Mouse (Mus musculus): ENCODE results near the gene Selplg. TPM values are rescaled to one million over a fixed set of nuclear protein-coding genes. Genes with fewer than 3 reads are reported as not detected.

Selplg gene
- polyA plus RNA-seq, 1 experiment from 2014 or later, result 2.5 TPM

DNA sequence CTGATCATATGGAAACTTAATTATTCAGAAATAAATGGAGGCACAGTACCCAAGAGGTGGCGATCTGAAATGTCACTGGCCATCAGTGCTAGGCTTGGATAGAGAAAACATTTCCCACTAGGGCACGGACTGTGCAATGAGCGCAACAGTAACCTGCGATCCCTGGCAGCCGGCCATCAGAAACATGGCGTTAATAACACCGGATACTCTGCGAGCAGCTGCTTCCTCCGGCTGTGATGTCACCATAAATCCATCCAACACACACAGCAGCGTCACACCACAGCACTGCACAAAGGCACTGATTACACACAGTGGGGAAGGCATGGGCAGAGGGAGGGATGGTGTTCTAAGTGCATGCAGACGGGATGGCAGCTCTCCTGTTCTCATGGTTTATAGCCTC lies 36.7 kb upstream of the Selplg start:
- no peaks in the 10 kb centered on the region for H3K27me3 ChIP-seq
- peak; percentile 38 for ATAC-seq (ENCODE audit: low read depth)
- peaks cover 16% of the 10 kb centered on the region for H3K36me3 ChIP-seq
- peak overlapping the region; percentile 53 for H3K9ac ChIP-seq
- peaks cover 73% of the 10 kb centered on the region for H3K4me1 ChIP-seq (replicated peaks)
- H3K4me3 ChIP-seq, result no peak overlapping the region
- no peaks in the 10 kb centered on the region for H3K9me3 ChIP-seq
- H3K27ac ChIP-seq (replicated peaks), result peak overlapping the region; percentile 99
- WGBS, result 9% methylated on average over 11 of the region's 11 CpGs
- H3K4me2 ChIP-seq, result peak overlapping the region; percentile 7; the same call in 1 of the 2 replicates

GRCm38 (mm10) chr5:113864992-113865391 lies 32.5 kb upstream of the Selplg start:
- Histone ChIP-seq H3K27me3 (no peaks in the 10 kb centered on the region), H3K4me2 (no peak overlapping the region), H3K4me1 (replicated peaks) (peaks cover 54% of the 10 kb centered on the region), H3K36me3 (peaks cover 33% of the 10 kb centered on the region), H3K9me3 (no peaks in the 10 kb centered on the region), H3K27ac (replicated peaks) (no peak overlapping the region), H3K4me3 (no peak overlapping the region), H3K9ac (no peak overlapping the region)
- no peak for ATAC-seq (ENCODE audit: low read depth)
- WGBS, result 94% methylated on average over 6 of the region's 6 CpGs

DNA sequence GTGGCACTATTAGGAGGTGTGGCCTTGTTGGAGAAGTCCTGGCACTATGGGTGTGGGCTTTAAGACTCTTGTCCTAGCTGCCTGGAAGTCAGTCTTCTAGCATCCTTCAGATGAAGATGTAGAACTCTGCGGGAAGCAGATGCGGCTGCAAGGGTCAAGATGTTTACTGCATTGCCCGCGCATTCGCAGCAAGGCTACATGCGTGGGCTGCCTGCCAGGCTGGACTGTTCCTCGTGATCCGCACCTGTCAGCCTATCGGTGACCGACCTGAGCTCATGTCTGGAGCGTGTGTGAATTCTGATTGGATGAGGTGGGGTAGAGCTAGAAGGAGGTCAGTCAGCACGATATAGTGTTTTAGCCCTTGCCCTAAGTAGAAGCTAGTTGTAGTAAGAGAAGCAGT lies 31.6 kb upstream of the Selplg start:
- Histone ChIP-seq H3K27me3 (no peaks in the 10 kb centered on the region), H3K4me3 (no peak overlapping the region), H3K36me3 (peaks cover 33% of the 10 kb centered on the region), H3K9me3 (no peaks in the 10 kb centered on the region), H3K27ac (replicated peaks) (peak overlapping the region; percentile 70; the same call in 1 of the 2 replicates), H3K4me1 (replicated peaks) (peaks cover 53% of the 10 kb centered on the region), H3K4me2 (no peak overlapping the region), H3K9ac (no peak overlapping the region)
- WGBS, result 92% methylated on average over 12 of the region's 12 CpGs
- no peak for ATAC-seq (ENCODE audit: low read depth)

- H3K27ac ChIP-seq (replicated peaks), result peak overlapping the region; percentile 70
- H3K27me3 ChIP-seq, result no peaks in the 10 kb centered on the region
- no peaks in the 10 kb centered on the region for H3K9me3 ChIP-seq
- no peak overlapping the region for H3K4me3 ChIP-seq
- no peak for ATAC-seq (ENCODE audit: low read depth)
- no peak overlapping the region for H3K9ac ChIP-seq
- peaks cover 33% of the 10 kb centered on the region for H3K36me3 ChIP-seq
- no peak overlapping the region for H3K4me2 ChIP-seq
- peaks cover 53% of the 10 kb centered on the region for H3K4me1 ChIP-seq (replicated peaks)
- 77% methylated on average over 4 of the region's 4 CpGs for WGBS
These were observed 30.0 kb upstream of the Selplg start for GRCm38 (mm10) chr5:113862418-113862817.

DNA sequence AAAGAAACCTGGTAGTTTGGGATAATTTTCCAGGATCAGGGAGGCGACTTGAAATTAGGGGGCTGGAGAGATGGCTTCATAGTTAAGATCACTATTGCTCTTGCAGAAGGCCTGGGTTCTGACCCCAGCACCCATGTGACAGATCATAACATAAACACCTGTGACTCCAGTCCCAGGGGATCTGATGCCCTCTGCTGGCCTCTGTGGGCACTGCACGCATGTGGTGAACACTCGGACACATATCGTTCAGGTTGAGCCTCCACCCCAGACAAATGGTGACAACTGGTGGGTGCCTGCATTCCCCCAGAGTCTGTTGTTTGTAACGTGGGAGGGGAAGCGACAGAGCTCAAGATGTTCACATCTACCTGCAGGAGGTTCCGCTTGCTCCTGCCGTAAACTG lies 28.9 kb upstream of the Selplg start:
- Histone ChIP-seq H3K27ac (replicated peaks) (no peak overlapping the region), H3K27me3 (no peaks in the 10 kb centered on the region), H3K4me3 (no peak overlapping the region), H3K9ac (no peak overlapping the region), H3K4me2 (no peak overlapping the region), H3K4me1 (replicated peaks) (peaks cover 59% of the 10 kb centered on the region), H3K36me3 (peaks cover 33% of the 10 kb centered on the region), H3K9me3 (no peaks in the 10 kb centered on the region)
- no peak for ATAC-seq (ENCODE audit: low read depth)
- 91% methylated on average over 8 of the region's 8 CpGs for WGBS

DNA sequence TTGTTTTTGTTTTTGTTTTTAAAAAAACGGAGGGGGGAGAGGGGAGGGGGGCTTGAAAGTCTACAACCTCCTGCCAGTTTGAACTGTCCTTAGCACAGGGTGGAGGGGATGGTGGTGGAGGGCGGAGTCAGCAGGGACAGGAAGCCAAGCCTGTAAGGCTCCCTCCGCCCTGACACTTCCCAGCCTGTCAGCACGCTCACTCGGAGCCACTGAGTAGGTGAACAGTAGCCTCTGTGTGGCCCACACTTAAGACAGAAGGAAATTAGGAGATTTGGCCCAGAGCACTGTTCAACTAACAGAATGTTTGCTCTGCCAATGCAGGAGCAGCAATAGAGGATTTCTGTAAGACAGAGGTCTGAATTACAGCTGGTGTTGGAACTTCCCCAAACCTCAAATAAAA lies 26.5 kb upstream of the Selplg start:
- WGBS, result 50% methylated on average over 5 of the region's 5 CpGs
- no peak for ATAC-seq (ENCODE audit: low read depth)
- H3K27ac ChIP-seq (replicated peaks), result peak overlapping the region; percentile 42
- H3K9ac ChIP-seq, result no peak overlapping the region
- H3K27me3 ChIP-seq, result no peaks in the 10 kb centered on the region
- H3K9me3 ChIP-seq, result no peaks in the 10 kb centered on the region
- H3K36me3 ChIP-seq, result peaks cover 16% of the 10 kb centered on the region
- peaks cover 71% of the 10 kb centered on the region for H3K4me1 ChIP-seq (replicated peaks)
- H3K4me3 ChIP-seq, result no peak overlapping the region
- no peak overlapping the region for H3K4me2 ChIP-seq

GRCm38 (mm10) chr5:113858550-113858949 lies 26.1 kb upstream of the Selplg start:
- 68% methylated on average over 10 of the region's 10 CpGs for WGBS
- Histone ChIP-seq H3K9me3 (no peaks in the 10 kb centered on the region), H3K4me2 (no peak overlapping the region), H3K27ac (replicated peaks) (peak overlapping the region; percentile 42; the same call in 1 of the 2 replicates), H3K27me3 (no peaks in the 10 kb centered on the region), H3K36me3 (peaks cover 12% of the 10 kb centered on the region), H3K4me1 (replicated peaks) (peaks cover 67% of the 10 kb centered on the region), H3K9ac (peak overlapping the region; percentile 31; the same call in 1 of the 2 replicates), H3K4me3 (no peak overlapping the region)
- no peak for ATAC-seq (ENCODE audit: low read depth)

- Histone ChIP-seq H3K27ac (replicated peaks) (peak overlapping the region; percentile 2), H3K4me2 (no peak overlapping the region), H3K27me3 (no peaks in the 10 kb centered on the region), H3K4me1 (replicated peaks) (peaks cover 57% of the 10 kb centered on the region), H3K36me3 (peaks cover 13% of the 10 kb centered on the region; the same call in 1 of the 2 replicates), H3K9me3 (no peaks in the 10 kb centered on the region), H3K4me3 (no peak overlapping the region), H3K9ac (0 out of 2 replicates have a peak overlapping the region, but pooled peaks have one; percentile 12)
- 72% methylated on average over 8 of the region's 8 CpGs for WGBS
- ATAC-seq (ENCODE audit: low read depth), result no peak
These were observed 25.2 kb upstream of the Selplg start for GRCm38 (mm10) chr5:113857631-113858030.

DNA sequence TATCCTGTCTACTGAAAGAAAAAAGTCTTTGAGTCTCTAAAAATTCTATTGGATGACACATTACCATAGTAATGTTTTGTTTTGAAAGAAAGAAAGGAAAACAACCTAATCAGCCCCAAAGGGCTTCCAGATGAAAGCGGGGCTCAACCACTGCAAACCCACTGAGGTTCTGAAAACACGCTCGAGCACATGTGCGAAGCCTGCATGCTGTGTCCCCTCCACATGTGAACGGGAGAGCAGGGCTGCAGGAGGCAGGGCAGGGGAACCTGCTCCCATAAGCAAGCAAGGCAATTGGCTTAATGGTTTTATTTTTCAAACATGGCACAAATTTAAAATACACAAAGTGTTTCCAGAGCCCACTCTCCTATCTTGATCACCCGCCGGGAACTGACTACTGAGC lies 24.2 kb upstream of the Selplg start:
- Histone ChIP-seq H3K9ac (0 out of 2 replicates have a peak overlapping the region, but pooled peaks have one; percentile 12), H3K27ac (replicated peaks) (peak overlapping the region; percentile 2; the same call in 1 of the 2 replicates), H3K4me2 (no peak overlapping the region), H3K27me3 (no peaks in the 10 kb centered on the region), H3K4me3 (no peak overlapping the region), H3K36me3 (peaks cover 17% of the 10 kb centered on the region), H3K4me1 (replicated peaks) (peaks cover 51% of the 10 kb centered on the region), H3K9me3 (no peaks in the 10 kb centered on the region)
- WGBS, result 59% methylated on average over 7 of the region's 7 CpGs
- ATAC-seq (ENCODE audit: low read depth), result no peak

- WGBS, result 40% methylated on average over 3 of the region's 3 CpGs
- peaks cover 51% of the 10 kb centered on the region for H3K4me1 ChIP-seq (replicated peaks)
- H3K4me3 ChIP-seq, result no peak overlapping the region
- peak overlapping the region; percentile 57 for H3K27ac ChIP-seq (replicated peaks)
- peaks cover 22% of the 10 kb centered on the region for H3K36me3 ChIP-seq
- peak overlapping the region; percentile 36 for H3K9ac ChIP-seq
- H3K4me2 ChIP-seq, result no peak overlapping the region
- H3K27me3 ChIP-seq, result no peaks in the 10 kb centered on the region
- no peaks in the 10 kb centered on the region for H3K9me3 ChIP-seq
- ATAC-seq (ENCODE audit: low read depth), result peak; percentile 41
These were observed 23.3 kb upstream of the Selplg start for GRCm38 (mm10) chr5:113855696-113856095.

DNA sequence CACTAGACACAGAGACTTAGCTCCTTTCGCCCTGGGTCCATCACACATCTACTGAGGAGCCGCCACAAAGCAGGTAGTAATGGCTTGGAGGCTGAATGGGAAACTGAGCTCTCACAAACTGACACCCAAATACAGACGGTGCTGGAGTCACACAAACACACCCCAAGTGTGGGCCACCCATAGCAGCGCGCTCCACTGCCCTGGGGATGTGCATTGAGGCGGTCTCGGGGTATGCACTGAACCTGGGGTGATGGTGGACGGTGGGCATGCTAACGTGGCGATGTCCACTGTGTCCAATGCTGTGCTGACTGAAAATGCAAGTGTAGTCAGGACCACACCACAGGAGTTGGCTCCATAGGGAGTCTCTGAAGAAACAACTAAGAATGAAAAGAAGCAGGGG lies 22.7 kb upstream of the Selplg start:
- Histone ChIP-seq H3K4me1 (replicated peaks) (peaks cover 51% of the 10 kb centered on the region), H3K27me3 (no peaks in the 10 kb centered on the region), H3K4me3 (no peak overlapping the region), H3K9me3 (no peaks in the 10 kb centered on the region), H3K27ac (replicated peaks) (peak overlapping the region; percentile 57; the same call in 1 of the 2 replicates), H3K36me3 (peaks cover 23% of the 10 kb centered on the region), H3K9ac (peak overlapping the region; percentile 36; the same call in 1 of the 2 replicates), H3K4me2 (no peak overlapping the region)
- no peak for ATAC-seq (ENCODE audit: low read depth)
- 91% methylated on average over 10 of the region's 10 CpGs for WGBS

- Histone ChIP-seq H3K4me1 (replicated peaks) (peaks cover 47% of the 10 kb centered on the region), H3K4me3 (no peak overlapping the region), H3K27me3 (no peaks in the 10 kb centered on the region), H3K9ac (no peak overlapping the region), H3K9me3 (no peaks in the 10 kb centered on the region), H3K27ac (replicated peaks) (no peak overlapping the region; the same call in 1 of the 2 replicates), H3K4me2 (no peak overlapping the region), H3K36me3 (peaks cover 29% of the 10 kb centered on the region)
- WGBS, result 44% methylated on average over 14 of the region's 14 CpGs
- no peak for ATAC-seq (ENCODE audit: low read depth)
These were observed 22.1 kb upstream of the Selplg start for GRCm38 (mm10) chr5:113854494-113854893.

DNA sequence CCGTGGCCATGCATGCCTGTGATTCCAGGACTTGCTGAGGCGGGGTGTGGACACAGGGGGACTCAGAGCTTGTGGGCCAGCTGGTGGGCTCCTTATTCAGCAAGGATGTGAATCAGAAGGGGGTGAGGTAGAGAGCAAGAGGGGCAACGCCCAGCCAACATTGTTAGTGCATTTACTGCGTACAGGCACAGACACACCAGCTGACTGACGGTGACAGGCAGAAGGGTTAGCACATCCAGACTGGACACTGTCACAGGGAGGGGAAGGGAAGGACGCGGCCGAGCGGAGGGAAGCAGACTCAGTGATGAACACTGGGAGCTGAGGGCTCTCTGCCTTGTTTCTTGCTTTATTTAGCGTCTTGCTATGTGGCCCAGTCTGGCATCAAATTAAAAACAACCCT lies 21.1 kb upstream of the Selplg start:
- no peaks in the 10 kb centered on the region for H3K27me3 ChIP-seq
- WGBS, result 91% methylated on average over 10 of the region's 10 CpGs
- H3K27ac ChIP-seq (replicated peaks), result 0 out of 2 replicates have a peak overlapping the region, but pooled peaks have one; percentile 5
- peaks cover 37% of the 10 kb centered on the region for H3K4me1 ChIP-seq (replicated peaks)
- no peak overlapping the region for H3K9ac ChIP-seq
- H3K9me3 ChIP-seq, result no peaks in the 10 kb centered on the region
- H3K36me3 ChIP-seq, result peaks cover 39% of the 10 kb centered on the region
- no peak for ATAC-seq (ENCODE audit: low read depth)
- H3K4me3 ChIP-seq, result no peak overlapping the region
- H3K4me2 ChIP-seq, result no peak overlapping the region

All from neural tube, embryonic 13.5 days (tissue).